Mouse (Mus musculus) liver, adult 2 months (tissue): Measurements from ENCODE around the gene Thsd7b.

Experiments used
- CTCF ChIP-seq: fragments of 200-500 bp; IDR thresholded peaks from 2 replicates; pipeline ENCODE4 v1.5.1; 2011; ENCODE audit warnings: low read depth, low read length, control low read depth
- POLR2A ChIP-seq: fragments of 200-500 bp; IDR thresholded peaks from 2 replicates; pipeline ENCODE4 v1.6.1; 2011; ENCODE audit warnings: low read length, control low read depth; ENCODE audit not compliant: insufficient read depth; ENCODE audit errors: extremely low read depth

- TF ChIP-seq CTCF = no peak
- TF ChIP-seq POLR2A = no peak
Measured at GRCm38 (mm10) chr1:130099227-130099626, 826.1 kb downstream of the Thsd7b start.
